Mouse (Mus musculus) embryonic fibroblast, embryonic 13.5 days (primary cell): ENCODE results near the gene Hoxb1. TPM values are rescaled to one million over a fixed set of nuclear protein-coding genes. Genes with fewer than 3 reads are reported as not detected.

Source experiments
- H3K27ac ChIP-seq: 2 replicates; pipeline ENCODE4 v1.5.1; 2012; ENCODE audit warnings: low read length, control low read depth, inconsistent platforms; ENCODE audit not compliant: insufficient read depth
- H3K4me1 ChIP-seq: 2 replicates; pipeline ENCODE4 v1.6.1; 2011; ENCODE audit warnings: low read length; ENCODE audit not compliant: control insufficient read depth, insufficient read depth
- H3K4me3 ChIP-seq: 2 replicates; pipeline ENCODE4 v1.5.1; 2011; ENCODE audit warnings: mild to moderate bottlenecking, control low read depth, low read length; ENCODE audit not compliant: insufficient read depth
- CTCF ChIP-seq: IDR thresholded peaks from 2 replicates; pipeline ENCODE4 v1.5.1; 2011; ENCODE audit warnings: mild to moderate bottlenecking, control low read depth, low read length, moderate library complexity, borderline replicate concordance; ENCODE audit not compliant: insufficient read depth
- POLR2A ChIP-seq: IDR thresholded peaks from 2 replicates; pipeline ENCODE4 v1.6.1; 2011; ENCODE audit warnings: low read depth, mild to moderate bottlenecking, control low read depth, low read length, moderate library complexity
- polyA plus RNA-seq: library from polyadenylated mRNA; stranded (reverse); fragments of >200 nt; gene quantifications from 2 replicates; pipeline ENCODE4 v1.2.4, GENCODE M21; 2011; ENCODE audit warnings: low read depth; ENCODE audit not compliant: missing spikeins, insufficient read length

Hoxb1 gene
- polyA plus RNA-seq, 1 experiment, result not detected

- H3K4me1 ChIP-seq, result peaks cover 40% of the 10 kb centered on the region
- no peak overlapping the region for H3K4me3 ChIP-seq
- TF ChIP-seq CTCF, result no peak
- no peak for TF ChIP-seq POLR2A
- H3K27ac ChIP-seq, result peak overlapping the region; percentile 83
Measured at GRCm38 (mm10) chr11:96408234-96409010, 42.9 kb downstream of the Hoxb1 start.

- Histone ChIP-seq H3K4me1 (peaks cover 23% of the 10 kb centered on the region), H3K27ac (no peak overlapping the region), H3K4me3 (no peak overlapping the region)
- TF ChIP-seq POLR2A (no peak), CTCF (no peak)
Measured at GRCm38 (mm10) chr11:96411019-96411418, 45.5 kb downstream of the Hoxb1 start.

- H3K4me3 ChIP-seq, result no peak overlapping the region
- no peak for TF ChIP-seq POLR2A
- TF ChIP-seq CTCF, result 0 out of 2 replicates have a peak, but pooled peaks have one; percentile 5
- no peak overlapping the region for H3K27ac ChIP-seq
- peaks cover 23% of the 10 kb centered on the region for H3K4me1 ChIP-seq
Measured at GRCm38 (mm10) chr11:96411934-96412333, 46.4 kb downstream of the Hoxb1 start.

- no peak for TF ChIP-seq POLR2A
- no peak for TF ChIP-seq CTCF
- Histone ChIP-seq H3K27ac (peak overlapping the region; percentile 60), H3K4me1 (peaks cover 21% of the 10 kb centered on the region), H3K4me3 (no peak overlapping the region)
Measured at GRCm38 (mm10) chr11:96412941-96413491, 47.5 kb downstream of the Hoxb1 start.

GRCm38 (mm10) chr11:96413527-96413926 is 48.0 kb downstream of the Hoxb1 start:
- TF ChIP-seq CTCF (no peak), POLR2A (no peak)
- peak overlapping the region; percentile 60 for H3K27ac ChIP-seq

GRCm38 (mm10) chr11:96414002-96414401 is 48.5 kb downstream of the Hoxb1 start:
- Histone ChIP-seq H3K4me1 (peaks cover 17% of the 10 kb centered on the region), H3K4me3 (no peak overlapping the region), H3K27ac (peak overlapping the region; percentile 54)
- TF ChIP-seq CTCF, result no peak
- no peak for TF ChIP-seq POLR2A

More at GRCm38 (mm10) chr11:96413527-96413926, 48.0 kb downstream of the Hoxb1 start:
- Histone ChIP-seq H3K4me1 (peaks cover 20% of the 10 kb centered on the region), H3K4me3 (no peak overlapping the region)

Other genes with a start within 250 kb of the Hoxb1 start
- not detected in 2 replicates for gene Ttll6, start 232.0 kb upstream of the Hoxb1 start, polyA plus RNA-seq
- not detected in 2 replicates for gene Hoxb13, start 171.4 kb upstream of the Hoxb1 start, polyA plus RNA-seq
- gene Hoxb9, start 94.3 kb upstream of the Hoxb1 start, polyA plus RNA-seq, result 43.5 and 51.7 TPM in 2 replicates
- gene Hoxb8, start 83.8 kb upstream of the Hoxb1 start, polyA plus RNA-seq, result 11.7 and 20.1 TPM in 2 replicates
- 13.1 and 22.5 TPM in 2 replicates for gene Hoxb7, start 79.1 kb upstream of the Hoxb1 start, polyA plus RNA-seq
- 9.6 and 14.1 TPM in 2 replicates for gene Hoxb6, start 73.3 kb upstream of the Hoxb1 start, polyA plus RNA-seq
- 4.1 and 5.9 TPM in 2 replicates for gene Hoxb5, start 62.4 kb upstream of the Hoxb1 start, polyA plus RNA-seq
- gene Hoxb4, start 47.5 kb upstream of the Hoxb1 start, polyA plus RNA-seq, result 8.3 and 10.4 TPM in 2 replicates
- 19.1 and 21.9 TPM in 2 replicates for gene Hoxb3, start 42.4 kb upstream of the Hoxb1 start, polyA plus RNA-seq
- 6.6 and 11.0 TPM in 2 replicates for gene Hoxb2, start 15.2 kb upstream of the Hoxb1 start, polyA plus RNA-seq
- gene Skap1, start 98.8 kb downstream of the Hoxb1 start, polyA plus RNA-seq, result 0.47 TPM in 1 of 2 replicates, not detected in the other